Mouse (Mus musculus) telencephalon, adult 2 months (tissue): ENCODE results near the gene Nyap1.

Source experiments
- DNase-seq: peaks from one replicate; pipeline ENCODE4 v3.0.0-alpha.2; 2011; ENCODE audit warnings: low read depth, low spot score

Gene Nyap1

DNA sequence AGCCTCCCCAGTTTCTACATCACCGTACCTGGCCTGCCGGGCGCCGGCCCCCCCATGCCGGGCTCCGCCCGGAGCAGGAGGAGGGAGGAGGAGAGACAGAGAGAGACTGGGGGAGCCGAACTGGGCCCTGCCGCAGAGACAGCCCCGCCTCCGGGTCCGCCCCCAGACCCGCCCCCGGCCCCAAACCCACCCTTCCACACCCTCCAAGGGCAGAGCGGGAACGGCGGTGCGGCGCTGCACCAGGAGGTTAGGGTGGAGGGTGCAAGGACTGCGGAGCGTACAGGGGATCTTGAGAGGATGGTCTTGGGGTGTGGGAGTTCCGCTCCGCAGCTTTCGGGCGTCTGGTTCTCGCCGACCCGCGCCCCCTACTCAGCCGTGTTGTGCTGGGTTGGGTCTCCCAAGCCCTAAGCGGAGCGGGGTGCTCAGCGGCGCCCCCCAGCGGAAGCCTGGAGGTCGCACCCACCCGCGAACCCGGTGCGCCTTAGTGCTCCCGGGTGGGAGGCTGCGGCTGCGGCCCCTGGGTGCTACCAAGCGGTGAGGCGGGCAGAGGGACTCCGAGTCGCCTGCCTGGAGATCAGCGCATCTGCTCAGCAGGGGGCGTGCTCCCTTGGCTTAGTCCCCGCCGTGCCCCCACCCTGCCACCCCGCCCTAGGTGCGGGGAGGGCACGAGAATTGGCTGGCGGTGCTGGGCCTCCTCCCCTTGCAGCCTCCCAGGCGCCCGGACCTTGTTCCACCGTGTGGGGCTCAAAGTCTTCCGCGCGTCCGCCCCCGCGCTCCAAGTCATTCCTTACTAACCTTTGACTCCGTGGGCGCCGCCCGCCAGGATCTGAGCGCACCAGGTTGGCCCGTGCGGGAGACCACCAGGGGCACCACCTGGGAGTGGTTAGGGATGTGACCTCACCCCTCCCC, at the start of gene Nyap1:
Gene Nyap1 (minus strand): TSS at position 585 of the 909 bp plus-strand sequence.
- peak; percentile 56 for DNase-seq

GRCm38 (mm10) chr5:137788946-137789531, 47.6 kb upstream of the Nyap1 start:
- DNase-seq: no peak

- DNase-seq: no peak
Measured at GRCm38 (mm10) chr5:137788171-137788570, 46.8 kb upstream of the Nyap1 start.

- DNase-seq: peak; percentile 95
Measured at GRCm38 (mm10) chr5:137787151-137787928, 45.9 kb upstream of the Nyap1 start, which contains the start of the genes Mepce and Zcwpw1. Gene Mepce (minus strand): TSS chr5:137787655. Gene Zcwpw1 (plus strand): TSS chr5:137787798.

GRCm38 (mm10) chr5:137786109-137786942, 44.9 kb upstream of the Nyap1 start:
- DNase-seq: peak; percentile 99

- DNase-seq: no peak
Measured at GRCm38 (mm10) chr5:137785164-137786031, 44.0 kb upstream of the Nyap1 start.

- DNase-seq: no peak
Measured at GRCm38 (mm10) chr5:137784546-137784945, 43.1 kb upstream of the Nyap1 start.

- DNase-seq: no peak
Measured at GRCm38 (mm10) chr5:137783901-137784540, 42.6 kb upstream of the Nyap1 start.

DNA sequence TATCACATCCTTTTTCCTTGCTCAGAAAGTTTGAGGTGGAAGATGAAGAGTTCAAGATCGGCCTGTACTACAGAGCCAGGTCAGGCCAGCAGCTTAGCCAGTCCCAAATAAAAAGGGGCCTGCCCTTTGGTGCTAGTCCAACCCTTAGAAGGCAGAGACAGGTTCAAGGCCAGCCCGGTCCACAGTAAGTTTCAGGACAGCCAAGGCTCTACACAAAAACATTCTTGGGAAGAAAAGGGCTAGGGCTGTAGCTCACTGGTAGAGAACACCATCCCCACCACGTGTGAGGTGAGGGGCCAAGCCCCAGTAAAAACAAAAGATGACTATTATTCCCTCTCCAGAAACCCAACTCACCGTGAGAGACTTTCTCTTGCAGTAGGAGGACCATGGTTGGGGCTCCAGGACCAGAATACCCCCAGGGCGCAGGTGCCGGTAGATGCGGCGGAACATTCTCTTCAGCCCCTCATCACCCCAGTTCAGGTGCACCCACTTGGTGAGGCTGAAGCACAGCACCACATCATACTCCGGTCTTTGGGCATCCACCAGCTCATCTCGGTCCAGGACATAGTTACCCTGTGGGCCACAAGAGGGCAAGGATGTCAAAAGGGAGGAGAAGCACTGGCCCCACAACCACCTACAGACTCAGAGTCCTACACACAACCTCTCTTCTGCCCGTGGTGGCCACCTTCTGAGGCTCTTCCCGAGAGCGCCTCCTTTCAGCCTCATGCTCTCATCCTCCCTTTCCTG, 41.5 kb upstream of the Nyap1 start:
- no peak for DNase-seq

DNA sequence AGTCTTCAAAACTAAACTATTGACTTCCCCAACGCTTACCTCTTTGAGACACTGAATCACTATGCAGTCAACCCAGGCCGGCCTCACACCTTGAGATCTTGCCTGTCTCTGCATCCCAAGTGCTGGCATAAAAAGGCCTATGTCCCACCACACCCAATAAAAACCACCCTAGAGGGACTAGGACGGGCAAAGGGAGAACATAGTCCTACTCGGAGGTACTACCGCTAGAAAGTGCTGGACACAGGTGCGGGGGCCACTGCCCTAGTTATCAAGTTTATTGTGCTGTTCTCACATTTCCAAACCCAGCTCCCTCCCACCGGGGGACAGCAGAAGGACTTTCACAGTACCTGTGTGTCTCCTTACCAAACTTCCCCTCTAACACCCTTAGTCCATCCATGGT, 40.3 kb upstream of the Nyap1 start:
- no peak for DNase-seq

- no peak for DNase-seq
Measured at GRCm38 (mm10) chr5:137779053-137779933, 37.9 kb upstream of the Nyap1 start.

- peak; percentile 97 for DNase-seq
Measured at GRCm38 (mm10) chr5:137778635-137779034, 37.2 kb upstream of the Nyap1 start, which contains the start of gene Ppp1r35. Gene Ppp1r35 (plus strand): TSS chr5:137778849.

DNA sequence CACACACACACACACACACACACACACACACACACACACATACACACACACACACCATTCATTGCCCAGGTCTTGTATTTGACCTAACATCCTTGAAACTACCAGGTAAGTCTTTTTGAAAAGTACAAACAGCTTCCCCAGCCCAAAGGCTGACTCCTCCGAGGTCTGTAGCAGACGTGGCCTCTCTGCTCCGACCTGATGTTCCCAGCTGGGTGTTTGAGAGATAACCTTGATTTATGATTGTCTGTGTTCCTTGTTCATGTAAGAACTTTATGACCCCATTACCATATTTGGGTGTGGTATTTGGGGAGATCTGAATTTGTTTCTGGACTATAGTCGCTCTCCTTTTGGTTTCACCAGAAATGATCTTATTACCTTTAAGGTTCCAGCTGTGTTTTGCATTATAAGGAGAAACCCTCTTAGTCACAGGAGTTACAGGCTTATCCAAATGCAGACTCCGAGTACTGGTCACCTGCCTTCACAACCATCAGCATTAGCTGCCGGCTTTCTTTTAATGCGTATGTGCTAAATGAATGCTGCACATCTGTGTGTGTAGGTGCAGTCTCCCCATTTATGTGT, 35.9 kb upstream of the Nyap1 start:
- no peak for DNase-seq

DNA sequence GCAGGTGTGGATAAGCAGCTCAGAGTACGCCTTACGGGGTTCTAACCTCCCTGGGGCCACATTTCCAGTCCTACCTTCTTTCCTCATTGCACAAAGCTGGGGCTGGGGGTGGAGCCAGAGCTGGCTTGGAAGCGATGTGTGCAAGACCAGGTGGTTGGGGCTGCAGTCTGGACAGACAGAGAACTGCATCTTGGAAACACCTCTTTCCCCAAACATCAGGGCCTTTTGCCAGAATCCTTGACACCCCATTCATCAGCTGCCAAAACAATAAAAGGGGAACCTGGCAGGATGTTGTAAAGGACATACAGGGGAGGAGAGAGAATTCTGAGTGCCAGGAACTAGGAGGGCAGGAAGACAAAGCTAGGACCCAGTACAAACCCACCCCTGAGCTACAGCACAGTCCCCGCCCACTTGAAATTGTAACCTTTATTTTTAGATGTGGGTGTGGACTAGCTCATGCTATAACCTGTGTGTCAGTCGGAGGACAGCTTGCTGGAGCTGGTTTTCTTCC, 35.1 kb upstream of the Nyap1 start:
- DNase-seq: no peak

DNA sequence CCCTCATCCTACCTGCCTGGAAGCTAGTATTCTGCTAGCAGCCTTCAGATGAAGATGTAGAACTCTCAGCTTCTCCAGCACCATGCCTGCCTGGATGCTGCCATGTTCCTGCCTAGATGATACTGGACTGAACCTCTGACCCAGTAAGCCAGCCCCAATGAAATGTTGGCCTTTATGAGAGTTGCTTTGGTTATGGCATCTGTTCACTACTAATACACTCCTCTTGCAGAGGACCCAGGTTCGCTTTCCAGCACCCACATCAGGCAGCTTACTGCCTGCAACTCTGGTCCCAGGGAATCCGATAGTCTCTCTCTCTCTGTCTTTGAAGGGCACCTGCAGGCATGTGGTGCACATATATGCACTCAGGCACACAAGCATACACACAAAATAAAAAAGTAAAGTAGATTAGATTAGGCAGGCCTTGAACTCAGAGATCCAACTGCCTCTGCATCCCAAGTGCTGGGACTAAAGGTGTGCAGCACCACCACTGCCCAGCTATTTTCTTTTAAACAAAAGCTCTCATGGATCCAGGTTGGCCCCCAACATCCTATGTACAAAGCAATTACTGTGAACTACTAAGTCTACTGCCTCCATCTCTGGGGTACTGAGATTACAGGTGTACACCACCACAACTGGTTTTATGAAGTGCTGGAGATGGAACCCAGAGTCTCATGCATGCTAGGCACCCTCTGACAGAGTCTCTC, 34.3 kb upstream of the Nyap1 start:
- no peak for DNase-seq

DNA sequence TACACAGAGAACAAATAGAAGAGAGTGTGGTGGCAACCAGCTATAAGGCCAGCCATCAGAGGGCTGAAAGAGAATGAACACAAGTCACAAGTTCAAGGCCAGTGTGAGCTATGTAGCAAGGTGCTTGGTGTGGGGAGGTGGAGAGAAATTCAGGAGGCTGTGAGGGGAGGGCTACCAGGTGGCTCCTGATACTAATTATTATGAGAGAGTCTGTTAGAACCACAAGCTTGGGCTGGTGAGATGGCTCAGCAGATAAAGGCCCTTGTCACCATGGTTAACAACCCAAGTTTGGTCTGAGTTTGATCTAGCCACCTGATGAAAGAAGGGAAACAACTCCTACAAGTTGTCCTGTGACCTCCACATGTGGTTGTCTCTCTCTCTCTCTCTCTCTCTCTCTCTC, 31.3 kb upstream of the Nyap1 start:
- no peak for DNase-seq

DNA sequence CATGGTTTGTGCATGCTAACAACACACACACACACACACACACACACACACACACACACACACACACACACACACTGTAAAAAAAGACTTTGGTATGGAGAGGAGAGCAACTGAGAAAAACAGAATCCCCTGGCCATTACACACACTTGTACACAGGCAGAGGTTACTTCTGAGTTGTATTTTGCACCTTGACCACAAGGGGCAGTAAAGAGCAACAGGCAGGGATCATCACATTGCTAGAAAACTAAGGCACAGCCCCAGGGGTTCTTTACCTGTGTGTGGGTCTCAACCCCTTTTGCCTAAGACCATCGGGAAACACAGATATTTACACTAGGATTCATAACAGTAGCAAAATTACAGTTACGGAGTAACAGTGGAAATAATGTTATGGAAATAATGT, 29.3 kb upstream of the Nyap1 start:
- no peak for DNase-seq
